Mouse (Mus musculus): ENCODE data around the gene Csf2rb.

GRCm38 (mm10) chr15:78351586-78352165, 26.1 kb downstream of the Csf2rb start:
- TF ChIP-seq CTCF (IDR thresholded peaks at IDR 0.05; ENCODE audit: low read depth) (no peak), EP300 (optimal IDR thresholded peaks at IDR 0.05) (no peak)

Data from stomach, postnatal 0 days (tissue).